Mouse (Mus musculus): Measurements from ENCODE around the gene Crp.

- TF ChIP-seq CTCF (IDR thresholded peaks at IDR 0.05; ENCODE audit: control insufficient read depth, insufficient read depth, low read length) = no peak
- no peak for TF ChIP-seq POLR2A (IDR thresholded peaks at IDR 0.05; ENCODE audit: borderline replicate concordance, control insufficient read depth, low read depth, low read length)
These were observed 12.0 kb downstream of the Crp start for GRCm38 (mm10) chr1:172709788-172710350.
